Mouse (Mus musculus): ENCODE data around the gene Daw1.

The Daw1 gene

DNA sequence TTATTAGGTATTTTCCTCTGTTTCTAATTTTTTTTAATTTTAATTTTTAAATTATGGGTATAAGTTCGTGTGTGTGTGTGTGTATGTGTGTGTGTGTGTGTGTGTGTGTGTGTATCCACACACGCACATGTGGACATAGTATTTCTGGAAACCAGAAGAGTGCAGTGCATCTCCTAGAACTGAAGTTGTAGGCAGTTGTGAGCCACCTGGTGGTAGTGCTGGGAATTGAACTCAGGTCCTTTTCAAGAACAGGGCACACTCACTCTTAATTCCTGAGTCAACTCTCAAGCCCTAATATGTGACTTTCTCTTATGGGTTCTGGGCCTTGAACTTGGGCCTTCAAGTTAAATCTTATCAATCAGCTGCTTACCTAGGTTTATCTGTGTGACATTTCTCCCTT is 27.6 kb downstream of the Daw1 start:
- peak; percentile 6 for DNase-seq (ENCODE audit: low read depth, low spot score)

DNA sequence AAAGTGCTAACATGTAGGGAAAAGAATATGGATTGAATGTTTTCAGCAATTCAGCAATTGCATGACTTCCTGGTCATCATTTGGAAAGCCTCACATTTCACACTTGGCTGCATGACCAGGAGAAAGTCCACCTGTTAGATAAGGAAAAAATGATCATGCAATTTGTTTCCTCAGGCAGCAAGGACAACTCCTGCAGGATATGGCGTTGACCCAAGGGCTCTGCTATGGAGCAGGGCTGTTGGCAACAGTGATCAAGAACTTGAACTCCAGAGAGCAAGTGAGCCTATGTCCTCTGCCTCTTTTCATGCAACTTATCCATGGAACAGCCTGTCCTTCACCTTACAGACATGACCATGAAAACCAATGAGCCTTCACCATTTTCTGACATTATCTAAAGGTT is 50.4 kb downstream of the Daw1 start:
- DNase-seq (ENCODE audit: low read depth, low spot score), result no peak

DNA sequence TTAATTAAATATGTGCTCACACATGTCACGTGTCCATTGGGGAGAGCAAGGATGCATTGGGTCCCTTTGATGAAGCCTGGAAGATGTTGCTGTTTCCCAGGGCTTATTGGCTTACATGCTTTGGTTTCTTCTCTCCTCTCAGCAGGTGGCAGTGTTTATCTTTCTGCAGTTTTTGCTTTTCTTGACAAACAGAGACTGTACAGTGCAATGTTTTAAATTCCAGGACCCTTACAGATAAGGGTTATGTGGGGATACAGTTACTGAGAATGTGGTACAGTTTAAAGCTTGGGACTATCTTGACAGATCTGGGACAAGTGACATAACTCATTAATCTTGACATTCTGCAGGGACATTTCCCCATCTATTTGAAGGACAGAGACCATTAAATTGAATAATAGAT is 58.7 kb downstream of the Daw1 start:
- no peak for DNase-seq (ENCODE audit: low read depth, low spot score)

DNA sequence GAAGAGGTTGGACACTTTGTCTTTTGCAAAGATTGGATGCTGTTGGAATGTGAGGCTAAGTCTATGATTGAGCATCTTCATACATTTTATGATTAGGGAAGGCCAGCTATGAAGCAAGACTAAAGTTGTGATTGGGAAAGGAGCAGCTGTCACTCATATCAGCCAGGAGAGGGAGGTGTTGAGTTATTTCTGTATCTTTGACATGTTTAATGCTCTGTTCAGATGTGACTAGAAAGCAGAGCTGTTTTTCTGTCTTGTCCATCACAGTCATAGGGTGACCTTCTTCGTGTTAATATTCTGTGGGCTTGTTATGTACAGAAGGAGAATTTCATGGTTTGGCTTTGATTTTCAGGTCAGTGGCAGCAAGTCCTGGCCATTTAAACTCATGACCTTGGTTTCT is 63.5 kb downstream of the Daw1 start:
- no peak for DNase-seq (ENCODE audit: low read depth, low spot score)

DNA sequence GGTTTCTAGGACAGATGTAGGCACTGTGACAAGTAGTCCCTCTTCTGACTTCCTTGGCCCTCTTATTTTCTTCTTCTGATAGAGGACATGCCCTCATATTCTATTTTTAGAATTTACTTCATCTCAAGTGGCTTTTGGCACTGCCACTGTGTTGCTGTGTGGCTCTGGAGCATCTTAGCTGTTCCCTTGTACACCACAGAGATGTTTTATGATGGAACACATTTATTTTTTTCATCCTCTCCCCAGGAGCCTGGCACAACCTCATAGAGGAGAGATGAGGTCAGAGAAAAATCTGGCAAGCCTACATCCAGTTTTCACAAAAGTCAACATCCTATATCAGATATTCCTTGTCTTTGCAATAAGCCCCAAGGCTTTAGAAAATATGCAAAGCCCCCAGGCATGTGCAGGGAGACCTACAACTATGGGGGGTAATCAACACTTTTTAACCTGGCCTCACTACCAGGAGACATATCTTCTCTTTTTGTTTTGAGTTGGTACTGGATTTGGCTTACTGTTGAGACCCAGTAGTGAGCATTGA is 64.9 kb downstream of the Daw1 start:
- no peak for DNase-seq (ENCODE audit: low read depth, low spot score)

DNA sequence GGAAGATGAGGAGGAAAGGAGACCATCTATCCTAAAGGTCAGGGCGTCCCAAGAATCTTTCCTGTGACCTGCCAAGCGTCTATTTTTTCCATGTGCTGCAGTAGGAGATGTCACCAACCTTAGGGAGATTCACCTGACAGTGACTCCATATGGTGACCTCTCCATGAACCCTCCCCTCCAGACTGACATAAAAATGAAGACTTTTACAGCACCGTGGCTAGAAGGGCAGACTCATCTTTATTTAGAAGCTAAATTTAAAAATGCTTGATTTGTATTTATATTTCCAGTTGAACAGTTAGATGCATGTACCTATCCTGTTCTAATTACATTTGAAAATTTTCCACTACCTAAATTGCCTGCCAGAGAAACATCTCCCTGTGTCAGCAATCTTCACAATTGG is 68.4 kb downstream of the Daw1 start:
- DNase-seq (ENCODE audit: low read depth, low spot score), result no peak

DNA sequence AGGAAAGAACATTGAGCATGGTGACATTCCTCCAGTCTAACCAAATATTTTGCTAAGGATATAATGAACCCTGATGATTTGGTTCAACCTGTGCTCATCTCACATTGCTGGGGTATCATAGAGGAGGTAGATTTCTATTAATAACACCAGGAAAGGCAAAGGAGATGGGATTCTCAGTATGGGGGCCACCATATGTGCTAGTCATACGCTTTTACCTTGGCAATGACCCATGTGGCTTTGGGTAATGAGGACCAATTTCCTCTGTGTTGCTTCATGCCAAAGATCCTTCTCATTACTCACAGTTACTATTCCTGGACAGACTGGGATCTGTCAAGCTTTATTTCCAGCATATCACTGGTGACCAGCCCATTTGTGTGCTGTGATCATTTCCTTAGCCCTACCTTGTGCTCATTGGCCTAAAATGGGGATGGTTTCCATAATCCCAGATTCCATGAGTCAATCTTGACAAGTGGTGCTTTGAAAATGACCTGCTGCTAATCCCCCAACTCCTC is 88.7 kb downstream of the Daw1 start:
- DNase-seq (ENCODE audit: low read depth, low spot score), result no peak

DNA sequence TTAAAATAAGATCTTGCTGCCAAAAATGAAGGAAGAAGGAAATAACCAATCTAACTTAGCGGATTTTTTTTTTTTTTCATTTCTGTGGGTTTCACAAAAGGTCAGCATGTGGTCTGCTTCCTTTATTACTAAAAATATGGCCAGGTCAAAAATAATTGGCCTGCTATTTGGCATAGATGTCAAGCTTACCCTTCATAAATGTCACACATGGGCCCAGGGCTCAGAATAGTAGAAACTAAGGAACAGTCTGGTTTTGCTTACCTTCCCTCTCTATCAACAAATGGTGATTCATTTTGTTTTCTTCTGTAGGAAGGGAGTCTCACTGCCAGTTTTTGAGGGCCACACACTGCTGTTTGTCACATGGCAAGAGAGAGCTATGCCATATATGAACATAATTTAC is 92.2 kb downstream of the Daw1 start:
- no peak for DNase-seq (ENCODE audit: low read depth, low spot score)
